Mouse (Mus musculus): Measurements from ENCODE around the gene Aldoc.
"Not testable (repeated sequence)": the region's sequence is repeated elsewhere in the genome, so short reads cannot be mapped to it uniquely, and the experiment has no call there.

Gene Aldoc

DNA sequence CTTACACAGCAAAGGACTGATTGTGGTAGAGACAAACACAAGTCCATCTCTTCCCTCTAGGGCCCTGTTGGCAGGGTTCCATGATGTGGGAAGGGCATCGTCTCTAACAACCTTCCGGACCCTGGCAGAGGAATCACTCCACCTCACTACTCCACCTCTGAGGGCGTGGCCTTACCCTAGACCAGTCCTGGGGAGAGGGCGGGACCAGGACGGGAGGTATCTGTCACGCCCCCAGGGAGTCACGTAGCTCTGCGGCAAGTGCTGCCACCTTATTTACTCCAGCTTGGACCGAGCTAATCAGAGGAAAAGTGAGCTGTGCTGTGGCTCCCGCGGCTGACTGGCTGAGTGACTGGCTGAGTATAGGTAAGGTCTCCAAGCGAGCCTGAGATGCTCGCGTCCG lies at the start of gene Aldoc:
TSS of gene Aldoc (plus strand) at position 109 of the 400 bp plus-strand sequence.
- peak in 1 of 2 experiments; percentile 50 for DNase-seq (ENCODE audit: low read depth in 1 of 2, low spot score in 2 of 2)

DNA sequence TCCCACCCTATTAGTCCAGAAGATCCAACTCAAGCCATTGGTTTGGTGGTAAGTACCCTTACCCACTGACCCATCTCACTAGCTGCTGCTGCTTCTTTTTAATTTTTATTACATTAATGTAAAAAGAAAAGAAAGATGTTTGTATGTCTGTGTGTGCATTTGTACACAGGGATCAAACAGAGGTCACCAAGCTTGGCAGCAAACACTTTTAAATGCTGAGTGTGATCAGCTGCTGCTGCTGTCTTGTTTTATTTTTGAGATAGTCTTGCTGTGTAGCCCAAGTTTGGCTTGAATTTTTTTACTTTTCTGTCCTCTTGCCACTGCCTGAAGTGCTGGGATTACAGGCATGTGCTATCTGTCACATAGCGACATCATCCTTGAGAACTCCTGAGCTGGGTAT lies 47.2 kb upstream of the Aldoc start:
- DNase-seq (ENCODE audit: low read depth in 1 of 2, low spot score in 2 of 2), result no peak

DNA sequence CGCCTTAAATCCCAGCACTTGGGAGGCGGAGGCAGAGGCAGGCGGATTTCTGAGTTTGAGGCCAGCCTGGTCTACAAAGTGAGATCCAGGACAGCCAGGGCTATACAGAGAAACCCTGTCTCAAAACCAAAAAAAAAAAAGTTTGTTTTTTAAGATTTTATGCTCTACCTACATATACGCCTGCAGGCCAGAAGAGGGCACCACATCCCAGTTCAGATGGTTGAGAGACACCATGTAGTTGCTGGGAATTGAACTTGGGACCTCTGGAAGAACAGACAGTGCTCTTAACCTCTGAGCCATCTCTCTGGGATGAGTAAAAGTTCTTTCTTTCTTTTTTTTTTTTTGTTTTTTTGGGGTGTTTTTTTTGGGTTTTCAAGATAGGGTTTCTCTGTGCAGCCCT lies 46.6 kb upstream of the Aldoc start:
- DNase-seq (ENCODE audit: low read depth in 1 of 2, low spot score in 2 of 2), result not testable (repeated sequence)

DNA sequence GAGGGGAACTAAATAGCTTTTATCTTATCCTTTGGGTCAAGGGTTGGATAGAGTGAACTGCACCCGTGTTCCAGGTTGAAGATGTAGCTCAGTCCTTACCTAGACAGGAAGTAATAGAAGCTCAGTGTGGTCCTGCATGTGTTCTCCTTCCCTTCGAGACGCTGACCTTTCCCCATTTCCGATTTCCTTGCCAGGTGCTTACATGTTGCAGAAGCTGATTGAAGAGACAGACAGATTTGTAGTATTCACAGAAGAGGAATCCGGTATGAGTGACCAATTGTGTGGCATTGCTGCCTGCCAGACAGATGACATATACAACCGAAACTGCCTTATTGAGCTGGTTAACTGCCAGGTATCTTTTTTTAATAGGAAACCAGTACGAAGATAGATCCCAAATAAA lies 43.9 kb upstream of the Aldoc start:
- DNase-seq (ENCODE audit: low read depth in 1 of 2, low spot score in 2 of 2), result no peak

- DNase-seq (ENCODE audit: low read depth in 1 of 2, low spot score in 2 of 2), result no peak
These were observed 43.2 kb upstream of the Aldoc start for GRCm38 (mm10) chr11:78279586-78279985.

- DNase-seq (ENCODE audit: low read depth in 1 of 2, low spot score in 2 of 2), result no peak
These were observed 33.5 kb upstream of the Aldoc start for GRCm38 (mm10) chr11:78289146-78289763.

DNA sequence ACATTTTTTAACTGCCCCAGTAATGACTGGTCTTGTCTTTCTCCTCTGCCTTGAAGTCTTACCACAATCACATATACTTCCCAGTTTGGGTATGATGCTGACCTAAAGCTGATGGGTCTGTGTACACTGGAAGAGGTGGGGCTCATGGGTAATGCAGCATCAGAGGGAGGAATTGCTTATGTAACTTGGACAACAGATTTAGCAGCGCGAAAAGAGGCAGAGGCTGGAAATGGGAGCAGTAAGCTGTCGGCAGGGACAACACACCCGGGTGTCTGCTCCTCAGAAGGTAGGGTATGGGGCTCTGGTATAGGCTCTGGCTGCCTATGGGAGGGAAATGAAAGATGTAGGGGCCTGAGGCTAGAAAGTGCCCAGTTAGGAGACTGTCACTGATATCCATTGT lies 32.1 kb upstream of the Aldoc start, which contains the start of gene BC030499:
TSS of gene BC030499 (plus strand) at position 188 of the 400 bp plus-strand sequence.
- no peak for DNase-seq (ENCODE audit: low read depth in 1 of 2, low spot score in 2 of 2)

DNA sequence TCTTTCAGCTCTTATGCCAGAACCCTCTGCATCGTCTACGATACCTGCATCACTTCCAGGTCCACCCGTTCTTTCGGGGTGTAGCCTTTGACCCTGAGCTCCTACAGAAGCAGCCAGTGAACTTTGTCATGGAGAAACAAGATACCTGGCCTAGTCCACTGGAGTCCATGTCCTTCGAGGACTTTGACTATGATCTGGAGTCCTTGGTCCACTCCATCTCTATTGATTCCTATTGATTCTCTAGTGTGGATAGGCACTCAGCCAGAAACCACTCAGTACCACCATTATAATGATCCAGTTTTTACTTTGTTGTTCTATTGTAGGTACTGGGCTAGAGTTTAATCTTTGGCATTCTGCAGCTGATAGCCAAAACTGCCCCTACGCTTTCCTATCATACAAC lies 28.2 kb upstream of the Aldoc start:
- no peak for DNase-seq (ENCODE audit: low read depth in 1 of 2, low spot score in 2 of 2)

DNA sequence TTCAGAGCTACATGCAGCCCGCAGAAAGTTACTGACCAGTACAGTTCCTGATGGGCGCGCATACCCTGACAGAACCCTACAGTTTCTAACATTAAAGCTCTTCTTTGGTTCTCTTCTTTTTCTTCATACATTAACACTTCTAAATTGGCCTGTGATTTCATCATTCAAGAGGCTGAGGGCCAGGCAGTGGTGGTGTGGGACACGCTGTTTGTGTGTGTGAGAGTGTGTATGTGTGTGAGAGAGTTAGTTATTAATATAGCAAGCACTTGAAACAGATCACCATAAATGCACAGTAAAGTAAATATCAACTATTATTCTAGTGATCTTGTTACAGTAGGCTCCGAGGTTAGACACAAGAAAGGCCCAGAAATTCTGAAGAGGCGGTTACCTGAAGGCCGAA lies 21.9 kb upstream of the Aldoc start:
- no peak for DNase-seq (ENCODE audit: low read depth in 1 of 2, low spot score in 2 of 2)

GRCm38 (mm10) chr11:78301357-78302084 lies 21.2 kb upstream of the Aldoc start, which contains the start of gene Spag5:
Gene Spag5 (plus strand): TSS chr11:78301529.
- peak; percentile 66 to 82 for DNase-seq (ENCODE audit: low read depth in 1 of 2, low spot score in 2 of 2)

GRCm38 (mm10) chr11:78305272-78305671 lies 17.5 kb upstream of the Aldoc start:
- DNase-seq (ENCODE audit: low read depth in 1 of 2, low spot score in 2 of 2), result no peak

DNA sequence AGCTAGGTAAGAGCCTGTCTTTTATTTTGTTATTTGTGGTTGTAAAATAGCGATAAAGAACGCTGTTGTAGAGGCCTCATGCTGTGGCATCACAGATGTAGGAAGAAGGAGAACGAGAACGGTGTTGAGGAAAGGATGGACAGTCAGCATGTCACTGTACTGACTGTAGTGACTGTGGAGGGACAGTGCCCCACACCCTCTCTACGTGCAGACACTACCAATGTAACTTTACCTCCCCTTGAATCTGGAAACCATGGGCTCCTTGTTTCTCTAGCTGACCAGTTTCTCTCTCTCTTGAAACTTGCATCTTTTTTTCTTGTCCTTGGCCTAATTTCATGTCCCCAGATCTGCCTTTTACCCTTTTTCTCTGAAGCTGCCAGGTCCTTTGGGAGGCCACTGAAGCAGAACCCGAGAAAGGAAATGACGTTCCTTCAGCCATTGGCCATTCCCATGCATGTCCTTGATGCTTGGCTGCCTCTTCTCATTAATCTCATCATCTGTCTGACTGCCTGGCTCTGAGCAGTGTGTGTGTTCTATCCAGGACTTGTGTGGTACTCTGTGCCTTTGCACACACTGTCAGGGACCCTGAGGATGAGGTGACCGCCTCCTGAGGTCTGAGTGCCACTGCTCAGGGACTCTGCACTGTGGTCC lies 11.8 kb upstream of the Aldoc start:
- no peak for DNase-seq (ENCODE audit: low read depth in 1 of 2, low spot score in 2 of 2)

- no peak for DNase-seq (ENCODE audit: low read depth in 1 of 2, low spot score in 2 of 2)
These were observed 9.1 kb upstream of the Aldoc start for GRCm38 (mm10) chr11:78313662-78314061.

DNA sequence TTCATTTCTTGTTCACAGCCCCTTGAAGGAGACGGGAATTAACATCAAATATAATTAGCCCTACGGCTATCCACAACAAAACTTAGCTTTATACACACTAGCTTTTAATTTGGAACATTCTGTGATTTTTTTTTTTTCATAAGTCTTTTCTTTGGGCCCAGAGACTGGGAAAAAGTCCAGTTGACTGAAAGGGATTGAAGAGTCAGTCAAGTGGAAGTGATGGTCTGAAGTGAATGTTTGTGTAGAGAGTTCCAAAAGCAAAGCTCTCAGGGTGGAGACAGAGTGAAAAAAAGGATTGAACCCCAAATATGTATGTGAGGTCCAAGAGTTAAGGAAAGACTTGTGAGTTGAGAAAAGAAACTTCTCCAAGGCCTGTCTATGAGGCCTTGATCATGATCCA lies 4.4 kb upstream of the Aldoc start:
- no peak for DNase-seq (ENCODE audit: low read depth in 1 of 2, low spot score in 2 of 2)

GRCm38 (mm10) chr11:78322076-78322831 lies 514 bp upstream of the Aldoc start:
- DNase-seq (ENCODE audit: low read depth in 1 of 2, low spot score in 2 of 2), result no peak

GRCm38 (mm10) chr11:78324000-78324785 lies 1.4 kb downstream of the Aldoc start:
- no peak for DNase-seq (ENCODE audit: low read depth in 1 of 2, low spot score in 2 of 2)

- DNase-seq (ENCODE audit: low read depth in 1 of 2, low spot score in 2 of 2), result no peak
These were observed 2.2 kb downstream of the Aldoc start for GRCm38 (mm10) chr11:78324965-78325364.

- no peak for DNase-seq (ENCODE audit: low read depth in 1 of 2, low spot score in 2 of 2)
These were observed 4.4 kb downstream of the Aldoc start for GRCm38 (mm10) chr11:78327215-78327614.

DNA sequence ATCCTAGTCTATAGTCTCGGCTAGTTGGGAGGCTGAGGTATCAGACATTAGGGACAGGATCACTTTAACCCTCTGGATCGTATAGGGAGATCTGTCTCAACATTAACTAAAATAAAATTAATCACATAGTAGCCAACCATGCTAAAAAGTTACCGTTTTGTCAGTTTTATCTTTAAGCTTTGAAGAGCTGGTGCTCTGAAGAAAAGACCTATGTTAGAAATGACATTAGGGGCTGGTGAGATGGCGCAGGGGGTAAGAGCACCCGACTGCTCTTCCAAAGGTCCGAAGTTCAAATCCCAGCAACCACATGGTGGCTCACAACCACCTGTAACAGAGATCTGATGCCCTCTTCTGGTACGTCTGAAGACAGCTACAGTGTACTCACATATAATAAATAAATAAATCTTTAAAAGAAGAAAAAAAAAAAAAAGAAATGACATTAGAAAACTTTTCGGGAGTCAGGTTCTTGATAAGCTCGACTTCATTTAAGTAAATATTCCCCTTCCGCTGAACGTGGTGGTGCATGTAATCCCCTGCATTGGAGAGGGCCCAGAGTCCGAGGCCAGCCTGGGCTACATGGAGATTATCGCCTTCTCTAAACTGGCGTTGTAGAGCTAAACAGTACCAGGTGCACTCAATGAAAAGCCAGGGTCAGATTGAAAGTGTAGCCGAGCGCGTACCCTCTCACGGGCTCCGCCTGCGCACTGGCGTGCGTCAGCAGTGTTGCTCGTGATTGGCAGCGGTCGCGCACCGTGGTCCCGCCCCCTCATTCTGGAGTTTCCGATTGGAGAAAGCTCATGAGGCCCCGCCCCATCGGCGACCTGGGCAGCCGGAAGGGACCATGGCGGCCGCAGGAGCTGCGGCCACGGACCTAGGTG lies 5.1 kb downstream of the Aldoc start, which contains the start of gene Pigs:
TSS of gene Pigs (plus strand) at position 782 of the 878 bp plus-strand sequence.
- DNase-seq (ENCODE audit: low read depth in 1 of 2, low spot score in 2 of 2), result peak; percentile 81 to 90
